In genomic region chr6:141487266-141487665, GRCm38 (mm10) we compare ENCODE assay signal across 10 mouse cellular contexts. TPM values are rescaled to one million over a fixed set of nuclear protein-coding genes. Genes with fewer than 3 reads are reported as not detected.
DNase-seq lines count a peak whose midpoint lies in the region; ATAC-seq and TF ChIP-seq lines count a peak whose summit lies in the region.
"Had no signal": no experiment of that assay in that cellular context is flagged by ENCODE, and none has a peak within 500 bp of the region (broad histone marks: within the 10 kb centered on the region; RNA-seq: fewer than 3 reads in every experiment).

No protein-coding gene starts in this region.

- TF ChIP-seq CTCF in gastrocnemius, adult 2 months (IDR thresholded peaks at IDR 0.05) = peak; percentile 44
- peak; percentile 77 for TF ChIP-seq CTCF in hindbrain, postnatal 0 days (IDR thresholded peaks at IDR 0.05; ENCODE audit: low read depth)

- peak; percentile 81 for ATAC-seq in hindbrain, postnatal 0 days
- ATAC-seq in neural tube, embryonic 12.5 days (ENCODE audit: low FRiP score, low read depth) = 0 out of 2 replicates have a peak, but pooled peaks have one; percentile 21

- H3K9ac ChIP-seq in hindbrain, postnatal 0 days (replicated peaks; ENCODE audit: low read length) = no peak overlapping the region
- no peak overlapping the region for H3K9ac ChIP-seq in neural tube, embryonic 12.5 days
- H3K9ac ChIP-seq: heart, embryonic 15.5 days had no signal

- H3K27ac ChIP-seq in gastrocnemius, adult 2 months = no peak overlapping the region
- H3K27ac ChIP-seq in hindbrain, postnatal 0 days = no peak overlapping the region
- H3K27ac ChIP-seq in neural tube, embryonic 12.5 days = no peak overlapping the region
- H3K27ac ChIP-seq: heart, embryonic 15.5 days had no signal

- H3K9me3 ChIP-seq in hindbrain, postnatal 0 days (ENCODE audit: low read length) = no peaks in the 10 kb centered on the region
- no peaks in the 10 kb centered on the region for H3K9me3 ChIP-seq in neural tube, embryonic 12.5 days
- H3K9me3 ChIP-seq: heart, embryonic 15.5 days had no signal

- no peak for DNase-seq in gastrocnemius, adult 2 months
- no peak for DNase-seq in gastrocnemius, postnatal 10 days
- DNase-seq in right cerebral cortex, postnatal 10 days (ENCODE audit: low spot score in 2 of 2) = peak; percentile 29 to 31
- DNase-seq in right cerebral cortex, postnatal 4 days = no peak
- DNase-seq in hindbrain, postnatal 0 days (ENCODE audit: low spot score) = peak; percentile 82
- DNase-seq in testis, postnatal 10 days (ENCODE audit: low spot score) = no peak
- no peak for DNase-seq in thymus, postnatal 4 days

- H3K27me3 ChIP-seq in hindbrain, postnatal 0 days (ENCODE audit: insufficient read depth, low read length) = no peaks in the 10 kb centered on the region
- H3K27me3 ChIP-seq in neural tube, embryonic 12.5 days (replicated peaks) = no peaks in the 10 kb centered on the region
- H3K27me3 ChIP-seq: heart, embryonic 15.5 days had no signal

- intact Hi-C loops in gastrocnemius, adult 2 months (cut with DNase I) = loop anchor here (5.0 kb wide), 1 partner anchor 90 kb away; no protein-coding TSS in a partner anchor

- no peak overlapping the region for H3K4me3 ChIP-seq in gastrocnemius, adult 2 months
- H3K4me3 ChIP-seq in hindbrain, postnatal 0 days (ENCODE audit: low read length) = 0 out of 2 replicates have a peak overlapping the region, but pooled peaks have one; percentile 6
- H3K4me3 ChIP-seq in neural tube, embryonic 12.5 days = no peak overlapping the region
- H3K4me3 ChIP-seq: heart, embryonic 15.5 days; myocyte had no signal

- no peaks in the 10 kb centered on the region for H3K36me3 ChIP-seq in hindbrain, postnatal 0 days (ENCODE audit: insufficient read depth, low read length)
- H3K36me3 ChIP-seq in neural tube, embryonic 12.5 days = no peaks in the 10 kb centered on the region

- WGBS in hindbrain, postnatal 0 days = 51% methylated on average over 7 of the region's 7 CpGs
- WGBS in neural tube, embryonic 12.5 days = 79% methylated on average over 7 of the region's 7 CpGs

- 0 out of 2 replicates have a peak overlapping the region, but pooled peaks have one; percentile 21 for H3K4me2 ChIP-seq in hindbrain, postnatal 0 days (ENCODE audit: low read depth, low read length)
- H3K4me2 ChIP-seq in neural tube, embryonic 12.5 days (replicated peaks) = no peak overlapping the region
- H3K4me2 ChIP-seq: heart, embryonic 15.5 days had no signal

- H3K4me1 ChIP-seq in hindbrain, postnatal 0 days (ENCODE audit: insufficient read depth, low read length) = no peaks in the 10 kb centered on the region
- H3K4me1 ChIP-seq in neural tube, embryonic 12.5 days = peaks cover 3% of the 10 kb centered on the region; the same call in 1 of the 2 replicates

RNA-seq across cellular contexts. Expression of gene Slco1c1, which starts 36.9 kb away (rescaled TPM):
- total RNA-seq in gastrocnemius, adult 2 months (2021) = not detected
- under 1 TPM; 0.09 to 0.36 TPM for total RNA-seq in gastrocnemius, postnatal 10 days (2021)
- total RNA-seq in hindbrain, postnatal 0 days (2014; rRNA removed) = 22.8 and 27.7 TPM in 2 replicates
- 27.2 and 27.7 TPM in 2 replicates for polyA plus RNA-seq in hindbrain, postnatal 0 days (2015; fragmentation: Nextera tagmentation; extraction: Ambion mirVana)
- 2.1 and 2.3 TPM in 2 replicates for polyA plus RNA-seq in neural tube, embryonic 12.5 days (2016; fragmentation: Nextera tagmentation; extraction: Ambion mirVana)
- polyA plus RNA-seq: myocyte had no signal

Comparison
In these comparisons a context has a peak if more than half of its experiments do, and no peak if none do; other contexts are left out.
1. DNase-seq: peak in right cerebral cortex, postnatal 10 days (2 of 2) and hindbrain, postnatal 0 days (single experiment); none in gastrocnemius, adult 2 months (single experiment), gastrocnemius, postnatal 10 days (single experiment), right cerebral cortex, postnatal 4 days (single experiment), testis, postnatal 10 days (single experiment) and thymus, postnatal 4 days (single experiment).
2. RNA of gene Slco1c1, which starts 36.9 kb away (total RNA-seq): 22.8 to 27.7 TPM in hindbrain, postnatal 0 days; 0.09 to 0.36 TPM in gastrocnemius, postnatal 10 days and not detected in gastrocnemius, adult 2 months; every median in the first group is over 10 times any median in the second.